ENCODE assay signal across 8 mouse cellular contexts in the genomic region with DNA sequence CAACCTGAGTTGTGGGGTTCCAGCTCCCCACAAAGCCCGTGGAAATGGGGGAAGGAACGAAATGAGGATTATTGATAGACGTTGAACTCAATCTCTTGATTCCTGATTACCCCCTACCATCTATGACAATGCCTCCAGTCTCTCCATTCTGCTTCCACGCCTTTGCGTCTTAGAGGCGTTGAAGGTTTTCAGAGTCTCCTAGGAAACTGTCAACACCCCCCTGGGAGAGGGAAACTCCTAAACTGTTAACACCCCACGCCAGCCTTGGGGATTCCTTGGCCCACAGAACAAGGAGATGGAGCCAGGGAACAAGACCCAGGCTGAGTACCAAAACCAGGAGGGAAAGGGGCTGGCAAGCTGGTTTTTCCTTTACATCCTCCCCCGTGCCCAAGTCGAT. TPM values are rescaled to one million over a fixed set of nuclear protein-coding genes. Genes with fewer than 3 reads are reported as not detected.
DNase-seq lines count a peak whose midpoint lies in the region; ATAC-seq and TF ChIP-seq lines count a peak whose summit lies in the region.

No protein-coding gene starts in this region.

- H3K4me3 ChIP-seq in lung, embryonic 16.5 days (ENCODE audit: low read length), result peak overlapping the region; percentile 53
- peak overlapping the region; percentile 48 for H3K4me3 ChIP-seq in intestine, postnatal 0 days (ENCODE audit: low read depth, low read length)
- H3K4me3 ChIP-seq in small intestine, adult 2 months (ENCODE audit: low read depth, low read length), result peak overlapping the region; percentile 61; the same call in 1 of the 2 replicates

- WGBS in lung, embryonic 16.5 days, result 13% methylated on average over 9 of the region's 9 CpGs
- WGBS in intestine, postnatal 0 days, result 19% methylated on average over 9 of the region's 9 CpGs
- 14% methylated on average over 9 of the region's 9 CpGs for WGBS in small intestine, adult 2 months

- peak overlapping the region; percentile 69 for H3K4me2 ChIP-seq in lung, embryonic 16.5 days (ENCODE audit: low read depth, low read length)
- peak overlapping the region; percentile 78 for H3K4me2 ChIP-seq in intestine, postnatal 0 days (replicated peaks; ENCODE audit: low read depth)

- no peaks in the 10 kb centered on the region for H3K36me3 ChIP-seq in lung, embryonic 16.5 days (ENCODE audit: control insufficient read depth, insufficient read depth, low read length)
- H3K36me3 ChIP-seq in intestine, postnatal 0 days (ENCODE audit: control insufficient read depth, insufficient read depth), result no peaks in the 10 kb centered on the region
- no peaks in the 10 kb centered on the region for H3K36me3 ChIP-seq in small intestine, adult 2 months (ENCODE audit: control insufficient read depth, insufficient read depth, low read length)

- no peaks in the 10 kb centered on the region for H3K9me3 ChIP-seq in lung, embryonic 16.5 days (ENCODE audit: control insufficient read depth, low read length)
- no peaks in the 10 kb centered on the region for H3K9me3 ChIP-seq in intestine, postnatal 0 days (ENCODE audit: control insufficient read depth)

- DNase-seq in cerebellum, adult 11-12 months, result peak; percentile 39
- no peak for DNase-seq in cerebellum, postnatal 36 days
- DNase-seq in lung, adult 18-20 months, result no peak
- no peak for DNase-seq in MN1 (ENCODE audit: low spot score)

- no peak for ATAC-seq in lung, embryonic 16.5 days (ENCODE audit: low read depth)
- ATAC-seq in intestine, postnatal 0 days, result no peak
- ATAC-seq in megakaryocyte progenitor cell, adult 5-6 weeks (replicated peaks; ENCODE audit: poor library complexity), result no peak

- no peak for TF ChIP-seq CTCF in intestine, postnatal 0 days (IDR thresholded peaks at IDR 0.05; ENCODE audit: low read depth)
- no peak for TF ChIP-seq CTCF in small intestine, adult 2 months (IDR thresholded peaks at IDR 0.05; ENCODE audit: extremely low read depth, insufficient read length, insufficient replicate concordance, low read depth, low read length)

- TF ChIP-seq POLR2A in small intestine, adult 2 months (IDR thresholded peaks at IDR 0.05; ENCODE audit: low read depth, low read length), result no peak

- H3K9ac ChIP-seq in lung, embryonic 16.5 days (ENCODE audit: low read length), result no peak overlapping the region
- H3K9ac ChIP-seq in intestine, postnatal 0 days (ENCODE audit: low read depth, low read length), result no peak overlapping the region

- H3K27ac ChIP-seq in lung, embryonic 16.5 days (ENCODE audit: low read length), result no peak overlapping the region
- H3K27ac ChIP-seq in intestine, postnatal 0 days (ENCODE audit: low read depth, low read length), result no peak overlapping the region
- no peak overlapping the region for H3K27ac ChIP-seq in small intestine, adult 2 months (ENCODE audit: insufficient read depth, low read depth, low read length)

- peaks cover 3% of the 10 kb centered on the region; the same call in 1 of the 2 replicates for H3K4me1 ChIP-seq in lung, embryonic 16.5 days (replicated peaks; ENCODE audit: control insufficient read depth, insufficient read depth, low read length)
- no peaks in the 10 kb centered on the region for H3K4me1 ChIP-seq in intestine, postnatal 0 days (replicated peaks; ENCODE audit: control insufficient read depth, insufficient read depth, low read length)
- peaks cover 4% of the 10 kb centered on the region for H3K4me1 ChIP-seq in small intestine, adult 2 months (ENCODE audit: control insufficient read depth, insufficient read depth, insufficient read length, low read length)

- peaks cover 28% of the 10 kb centered on the region for H3K27me3 ChIP-seq in lung, embryonic 16.5 days (ENCODE audit: control insufficient read depth, insufficient read depth, low read depth, low read length)
- peaks cover 27% of the 10 kb centered on the region for H3K27me3 ChIP-seq in intestine, postnatal 0 days (replicated peaks; ENCODE audit: control insufficient read depth, insufficient read depth, low read length)
- H3K27me3 ChIP-seq in small intestine, adult 2 months (ENCODE audit: control insufficient read depth, insufficient read depth, low read length), result peaks cover 26% of the 10 kb centered on the region

RNA-seq across cellular contexts. Expression of gene Lhfpl4, which starts 0.4 kb away (rescaled TPM):
- polyA plus RNA-seq in lung, embryonic 16.5 days (2015; fragmentation: Nextera tagmentation; extraction: Ambion mirVana), result 0.54 and 0.89 TPM in 2 replicates
- 0.78 and 0.95 TPM in 2 replicates for polyA plus RNA-seq in intestine, postnatal 0 days (2015; fragmentation: Nextera tagmentation; extraction: Ambion mirVana)
- 0.15 and 0.43 TPM in 2 replicates for polyA plus RNA-seq in small intestine, adult 2 months (2012; rRNA removed)
- total RNA-seq in megakaryocyte progenitor cell, adult 5-6 weeks (2015), result 0.15 and 0.39 TPM in 2 replicates
- total RNA-seq in megakaryocyte progenitor cell, adult 5-6 weeks (2017), result not detected in 2 replicates

RNA-seq across cellular contexts. Expression of gene Mtmr14, which starts 42.0 kb away (rescaled TPM):
- polyA plus RNA-seq in lung, embryonic 16.5 days (2015; fragmentation: Nextera tagmentation; extraction: Ambion mirVana), result 35.4 and 36.5 TPM in 2 replicates
- polyA plus RNA-seq in intestine, postnatal 0 days (2015; fragmentation: Nextera tagmentation; extraction: Ambion mirVana), result 31.5 and 37.2 TPM in 2 replicates
- 23.3 and 66.0 TPM in 2 replicates for polyA plus RNA-seq in small intestine, adult 2 months (2012; rRNA removed)
- 22.7 and 24.3 TPM in 2 replicates for total RNA-seq in megakaryocyte progenitor cell, adult 5-6 weeks (2015)
- total RNA-seq in megakaryocyte progenitor cell, adult 5-6 weeks (2017), result 39.7 and 55.8 TPM in 2 replicates
